Mouse (Mus musculus) adrenal gland, postnatal 14 days (tissue): Measurements from ENCODE around the gene Ccdc85b. TPM values are rescaled to one million over a fixed set of nuclear protein-coding genes. Genes with fewer than 3 reads are reported as not detected.

ENCODE experiments used
- total RNA-seq: library from RNA; stranded (reverse); gene quantifications from 2 replicates; pipeline ENCODE4 v1.2.3, GENCODE M21; 2021

The Ccdc85b gene
- total RNA-seq, 1 experiment from 2014 or later = 8.8 TPM

Other genes starting within 250 kb of the Ccdc85b start
- 20.4 and 25.5 TPM in 2 replicates for gene Pacs1, start 184.8 kb downstream of the Ccdc85b start, total RNA-seq
- gene Sf3b2, start 162.4 kb downstream of the Ccdc85b start, total RNA-seq = 167 and 170 TPM in 2 replicates
- 0.22 and 0.49 TPM in 2 replicates for gene Gal3st3, start 159.6 kb downstream of the Ccdc85b start, total RNA-seq
- gene Catsper1, start 122.2 kb downstream of the Ccdc85b start, total RNA-seq = not detected in 2 replicates
- 1.3 and 2.8 TPM in 2 replicates for gene Cst6, start 108.3 kb downstream of the Ccdc85b start, total RNA-seq
- gene Eif1ad, start 91.2 kb downstream of the Ccdc85b start, total RNA-seq = 29.0 and 29.9 TPM in 2 replicates
- 144 and 153 TPM in 2 replicates for gene Banf1, start 90.7 kb downstream of the Ccdc85b start, total RNA-seq
- 73.0 and 75.7 TPM in 2 replicates for gene Sart1, start 69.2 kb downstream of the Ccdc85b start, total RNA-seq
- gene Tsga10ip, start 55.4 kb downstream of the Ccdc85b start, total RNA-seq = not detected in 2 replicates
- 210 and 236 TPM in 2 replicates for gene Drap1, start 32.9 kb downstream of the Ccdc85b start, total RNA-seq
- 36.8 and 45.1 TPM in 2 replicates for gene AI837181, start 32.8 kb downstream of the Ccdc85b start, total RNA-seq
- 0.98 and 1.1 TPM in 2 replicates for gene Fosl1, start 10.3 kb downstream of the Ccdc85b start, total RNA-seq
- 70.8 and 92.6 TPM in 2 replicates for gene Fibp, start 2.7 kb upstream of the Ccdc85b start, total RNA-seq
- gene Ctsw, start 10.6 kb upstream of the Ccdc85b start, total RNA-seq = 0.85 and 4.2 TPM in 2 replicates
- 42.5 and 45.9 TPM in 2 replicates for gene Efemp2, start 16.1 kb upstream of the Ccdc85b start, total RNA-seq
- gene Mus81, start 30.5 kb upstream of the Ccdc85b start, total RNA-seq = 22.3 and 28.6 TPM in 2 replicates
- 640 and 706 TPM in 2 replicates for gene Cfl1, start 32.6 kb upstream of the Ccdc85b start, total RNA-seq
- 1.0 and 2.2 TPM in 2 replicates for gene 1700020D05Rik, start 45.9 kb upstream of the Ccdc85b start, total RNA-seq
- 10.4 and 11.8 TPM in 2 replicates for gene Snx32, start 52.6 kb upstream of the Ccdc85b start, total RNA-seq
- gene Ovol1, start 102.8 kb upstream of the Ccdc85b start, total RNA-seq = not detected in 2 replicates
- gene Ap5b1, start 110.1 kb upstream of the Ccdc85b start, total RNA-seq = 7.3 and 8.0 TPM in 2 replicates
- gene Rnaseh2c, start 144.0 kb upstream of the Ccdc85b start, total RNA-seq = 106 and 113 TPM in 2 replicates
- 54.8 and 62.0 TPM in 2 replicates for gene Kat5, start 152.3 kb upstream of the Ccdc85b start, total RNA-seq
- gene Rela, start 179.6 kb upstream of the Ccdc85b start, total RNA-seq = 60.7 and 65.1 TPM in 2 replicates
- 56.4 and 64.0 TPM in 2 replicates for gene Sipa1, start 205.8 kb upstream of the Ccdc85b start, total RNA-seq
- gene Map3k11, start 230.8 kb upstream of the Ccdc85b start, total RNA-seq = 50.4 and 51.2 TPM in 2 replicates
- gene Pcnx3, start 231.0 kb upstream of the Ccdc85b start, total RNA-seq = 75.1 and 78.4 TPM in 2 replicates
- not detected in 2 replicates for gene Kcnk7, start 246.5 kb upstream of the Ccdc85b start, total RNA-seq